Mouse (Mus musculus): ENCODE data around the gene Lnpep.

Gene Lnpep

DNA sequence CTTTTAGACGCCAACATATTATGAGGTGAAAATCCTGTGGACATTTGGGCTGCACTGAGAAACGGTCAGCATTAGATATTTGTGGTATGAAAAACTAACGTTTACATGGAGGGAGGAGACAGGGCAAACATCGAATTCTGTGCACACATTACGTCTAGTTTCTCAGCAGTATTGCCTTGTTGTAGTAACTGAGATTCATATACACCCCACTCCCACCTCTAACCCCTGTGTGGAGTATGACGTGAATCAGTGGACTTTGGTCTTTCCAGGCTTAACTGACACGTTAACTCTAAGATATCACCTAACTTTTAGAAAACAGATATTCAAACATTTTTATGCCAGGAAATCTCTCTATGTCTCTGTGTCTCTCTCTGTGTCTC, 133.2 kb downstream of the Lnpep start:
- DNase-seq (ENCODE audit: low spot score) = no peak

- no peak for DNase-seq (ENCODE audit: low spot score)
Observed at GRCm38 (mm10) chr17:17490820-17491621, 133.8 kb downstream of the Lnpep start.

DNA sequence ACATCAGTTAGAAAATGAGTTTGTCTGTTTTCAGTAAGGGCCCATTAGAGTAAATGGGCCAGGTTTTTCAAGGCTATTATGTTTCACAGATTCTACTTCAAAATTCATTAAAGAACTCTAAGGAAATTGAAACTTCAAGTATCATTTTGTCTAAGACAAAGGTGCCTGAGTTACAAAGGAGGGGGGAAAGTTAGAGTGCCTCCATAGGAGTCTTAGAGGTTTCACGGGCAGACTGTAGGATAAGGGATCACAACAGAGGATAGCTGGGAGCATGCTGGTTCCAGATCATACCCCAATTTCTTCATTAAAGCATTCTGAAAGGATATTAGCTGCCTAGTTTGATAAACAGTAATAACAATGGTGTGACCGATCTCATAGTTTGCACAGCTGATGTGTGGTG, 139.1 kb downstream of the Lnpep start:
- DNase-seq (ENCODE audit: low spot score) = no peak

All from adipocyte (in vitro differentiated cells).